Mouse (Mus musculus): ENCODE data around the gene Mrpl52. TPM values are rescaled to one million over a fixed set of nuclear protein-coding genes. Genes with fewer than 3 reads are reported as not detected.

Mrpl52 gene
- total and polyA plus RNA-seq, 3 experiments, result 469 to 473 TPM; not detected in 1

DNA sequence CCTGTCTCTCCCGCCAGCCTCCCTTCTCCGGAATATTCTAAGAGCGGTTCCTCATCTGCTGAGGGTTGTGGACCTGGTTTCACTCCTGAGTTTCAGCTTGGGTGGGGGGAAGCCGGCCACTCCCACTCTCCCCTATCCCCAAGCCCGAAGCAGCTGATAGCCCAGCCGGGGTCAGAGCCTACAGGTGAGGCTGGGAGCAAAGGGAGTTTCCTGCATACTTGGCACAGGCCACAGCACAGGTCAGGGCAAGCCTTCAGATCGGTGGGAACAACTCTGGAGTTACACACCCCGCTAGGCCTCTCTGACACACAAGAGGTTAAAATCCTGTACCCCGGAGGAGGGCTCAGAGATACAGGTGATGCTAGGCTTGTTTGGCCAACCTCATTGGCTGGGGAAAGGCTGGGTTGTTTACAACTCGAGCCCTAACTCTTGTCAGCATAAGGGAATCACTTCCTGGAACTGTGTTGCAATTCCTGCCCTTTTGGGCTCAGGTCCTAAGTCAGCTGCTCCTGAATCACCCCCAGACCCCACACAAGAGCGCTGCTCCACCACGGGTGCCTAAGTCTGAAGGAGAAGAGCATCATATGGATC lies 7.3 kb downstream of the Mrpl52 start:
- TF ChIP-seq ETS1 (IDR thresholded peaks at IDR 0.05; ENCODE audit: low read depth, low read length), result no peak
- TF ChIP-seq SIN3A (IDR thresholded peaks at IDR 0.05; ENCODE audit: low read length), result no peak
- TF ChIP-seq USF1 (IDR thresholded peaks at IDR 0.05; ENCODE audit: low read depth, low read length), result no peak
- no peak for TF ChIP-seq TCF12 (IDR thresholded peaks at IDR 0.05; ENCODE audit: low read depth, low read length)
- no peak for TF ChIP-seq TBP (IDR thresholded peaks at IDR 0.05; ENCODE audit: low read depth, low read length)
- TF ChIP-seq NRF1 (IDR thresholded peaks at IDR 0.05; ENCODE audit: insufficient read depth, low read depth, low read length, poor library complexity, severe bottlenecking), result no peak
- TF ChIP-seq ZMIZ1 (IDR thresholded peaks at IDR 0.05; ENCODE audit: low read depth, low read length), result no peak
- no peak for TF ChIP-seq ELF1 (IDR thresholded peaks at IDR 0.05; ENCODE audit: low read depth, low read length)
- no peak for TF ChIP-seq JUND (IDR thresholded peaks at IDR 0.05; ENCODE audit: low read depth, low read length)
- TF ChIP-seq MYB (IDR thresholded peaks at IDR 0.05; ENCODE audit: low read depth, low read length), result no peak
- TF ChIP-seq ZNF384 (IDR thresholded peaks at IDR 0.05; ENCODE audit: low read depth, low read length), result no peak
- no peak for TF ChIP-seq MXI1 (IDR thresholded peaks at IDR 0.05; ENCODE audit: low read depth, low read length)
- peaks cover 19% of the 10 kb centered on the region for H3K79me2 ChIP-seq (ENCODE audit: control insufficient read depth, insufficient read depth, low read length, poor library complexity)
- H3K9ac ChIP-seq (ENCODE audit: control insufficient read depth, low read depth, low read length, poor library complexity, severe bottlenecking), result no peak overlapping the region
- no peaks in the 10 kb centered on the region for H3K27me3 ChIP-seq (ENCODE audit: control insufficient read depth in 1 of 2, insufficient read depth in 2 of 2, low read length in 2 of 2)
- H3K4me3 ChIP-seq (ENCODE audit: control insufficient read depth in 1 of 2, insufficient read depth in 1 of 2, low read depth in 2 of 2, low read length in 2 of 2), result no peak overlapping the region
- H3K4me1 ChIP-seq (ENCODE audit: control insufficient read depth in 1 of 2, insufficient read depth in 2 of 2, low read length in 2 of 2), result peaks cover 0 to 9% of the 10 kb centered on the region in 2 experiments; a peak in 2 of 4 replicates
- no peak for DNase-seq (ENCODE audit: low read depth, low spot score)
- no peak overlapping the region for H3K27ac ChIP-seq (ENCODE audit: control insufficient read depth, low read depth, low read length)
- H3K9me3 ChIP-seq (replicated peaks; ENCODE audit: insufficient read depth, low read length), result no peaks in the 10 kb centered on the region
- H3K36me3 ChIP-seq (ENCODE audit: control insufficient read depth in 1 of 2, insufficient read depth in 2 of 2, low read length in 2 of 2), result peaks cover 0 to 13% of the 10 kb centered on the region in 2 experiments; a peak in 1 of 4 replicates

DNA sequence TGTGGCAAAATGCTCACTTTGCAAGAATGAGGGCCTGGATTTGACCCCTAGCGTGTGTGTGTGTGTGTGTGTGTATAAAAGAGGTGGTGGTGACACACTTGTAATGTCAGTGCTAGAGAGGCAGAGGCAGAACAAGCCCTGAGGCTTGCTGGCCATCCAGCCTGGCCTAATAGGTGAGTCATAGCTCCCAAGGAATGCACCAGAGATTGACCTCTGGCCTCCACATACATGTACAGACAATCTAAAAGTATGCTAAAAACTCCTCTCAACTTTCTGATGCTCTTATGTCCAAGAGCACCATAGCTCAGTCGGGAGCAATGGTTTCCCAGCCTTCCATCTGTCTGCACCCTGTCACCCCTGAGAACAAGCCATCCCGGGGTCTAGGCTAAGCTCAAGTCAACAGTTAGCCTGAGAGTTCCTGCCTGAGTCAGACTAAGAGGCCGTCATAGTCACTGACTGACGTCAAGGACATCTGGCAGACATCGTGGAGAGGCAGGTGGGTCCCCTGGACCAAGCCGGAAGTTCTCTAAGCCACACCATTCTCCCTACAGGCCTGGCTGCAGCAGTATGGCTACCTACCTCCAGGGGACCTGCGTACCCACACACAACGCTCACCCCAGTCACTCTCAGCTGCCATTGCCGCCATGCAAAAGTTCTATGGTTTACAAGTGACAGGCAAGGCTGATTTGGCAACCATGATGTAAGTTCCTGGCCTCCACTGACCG lies 8.6 kb downstream of the Mrpl52 start:
- no peak for DNase-seq (ENCODE audit: low read depth, low spot score)

More for the DNA sequence above, 8.6 kb downstream of the Mrpl52 start:
- Histone ChIP-seq H3K4me1 (ENCODE audit: control insufficient read depth in 1 of 2, insufficient read depth in 2 of 2, low read length in 2 of 2) (peaks cover 0 to 2% of the 10 kb centered on the region in 2 experiments; a peak in 2 of 4 replicates), H3K79me2 (ENCODE audit: control insufficient read depth, insufficient read depth, low read length, poor library complexity) (peaks cover 16% of the 10 kb centered on the region), H3K36me3 (ENCODE audit: control insufficient read depth in 1 of 2, insufficient read depth in 2 of 2, low read length in 2 of 2) (peaks cover 0 to 5% of the 10 kb centered on the region in 2 experiments; a peak in 1 of 4 replicates), H3K27ac (ENCODE audit: control insufficient read depth, low read depth, low read length) (no peak overlapping the region), H3K4me3 (ENCODE audit: control insufficient read depth in 1 of 2, insufficient read depth in 1 of 2, low read depth in 2 of 2, low read length in 2 of 2) (no peak overlapping the region), H3K9me3 (replicated peaks; ENCODE audit: insufficient read depth, low read length) (no peaks in the 10 kb centered on the region), H3K27me3 (ENCODE audit: control insufficient read depth in 1 of 2, insufficient read depth in 2 of 2, low read length in 2 of 2) (no peaks in the 10 kb centered on the region), H3K9ac (ENCODE audit: control insufficient read depth, low read depth, low read length, poor library complexity, severe bottlenecking) (no peak overlapping the region)
- TF ChIP-seq TBP (IDR thresholded peaks at IDR 0.05; ENCODE audit: low read depth, low read length) (no peak), MAX (IDR thresholded peaks at IDR 0.05; ENCODE audit: low read length) (no peak), MYB (IDR thresholded peaks at IDR 0.05; ENCODE audit: low read depth, low read length) (no peak), MAFK (IDR thresholded peaks at IDR 0.05; ENCODE audit: borderline replicate concordance, low read depth, low read length) (no peak)

Measured in MEL (cell line).